Mouse (Mus musculus): ENCODE data around the gene Csrp2. TPM values are rescaled to one million over a fixed set of nuclear protein-coding genes. Genes with fewer than 3 reads are reported as not detected.
A peak's percentile ranks its signal among the peaks of the same experiment; 100 is the strongest.

Gene Csrp2
- total RNA-seq, 2 experiments from 2014 or later: 11.3 to 12.5 TPM

DNA sequence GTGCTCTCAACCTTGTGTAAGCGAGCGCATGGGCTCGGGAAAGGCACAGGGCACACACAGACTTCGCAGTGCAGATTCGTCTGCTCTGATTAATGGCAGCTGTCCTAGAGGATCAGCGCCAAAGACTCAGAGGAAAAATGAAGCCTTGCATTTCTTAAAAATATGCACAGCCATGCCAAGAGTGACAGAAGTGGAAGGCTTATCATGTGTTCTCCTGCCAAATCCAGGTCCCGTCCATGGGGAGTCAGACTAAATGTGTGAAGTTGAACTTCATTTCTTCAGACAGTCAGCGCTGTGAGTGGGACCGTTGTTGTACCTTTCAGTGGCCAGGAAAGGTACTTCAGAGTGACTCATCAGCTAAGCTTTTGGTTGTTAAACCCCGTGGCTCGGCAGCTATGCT is 7.9 kb downstream of the Csrp2 start:
- intact Hi-C loops (cut with DNase I): no loop called here
- peak in 1 of 2 experiments; percentile 17 for DNase-seq (ENCODE audit: low spot score in 2 of 2)

DNA sequence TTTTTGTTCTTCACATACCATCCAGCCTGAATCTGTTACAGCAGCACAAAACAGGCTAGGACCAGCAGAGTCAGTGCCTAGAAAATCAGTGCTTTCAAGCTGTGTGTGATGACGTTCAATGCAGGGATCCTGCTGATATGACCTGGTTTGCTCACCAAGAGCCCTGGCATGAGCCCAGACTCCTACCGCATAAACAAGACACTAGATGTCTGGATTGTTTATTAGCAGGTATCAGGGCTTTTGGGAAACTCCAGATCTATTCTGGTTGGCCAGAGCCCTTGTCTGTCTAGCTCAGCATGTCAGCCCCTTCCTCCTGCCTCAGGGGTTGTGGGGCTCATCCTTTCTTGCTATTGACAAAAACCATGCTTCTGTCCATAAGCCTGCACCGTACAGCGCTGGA is 10.2 kb downstream of the Csrp2 start:
- intact Hi-C loops (cut with DNase I): no loop called here
- DNase-seq (ENCODE audit: low spot score in 2 of 2): no peak

DNA sequence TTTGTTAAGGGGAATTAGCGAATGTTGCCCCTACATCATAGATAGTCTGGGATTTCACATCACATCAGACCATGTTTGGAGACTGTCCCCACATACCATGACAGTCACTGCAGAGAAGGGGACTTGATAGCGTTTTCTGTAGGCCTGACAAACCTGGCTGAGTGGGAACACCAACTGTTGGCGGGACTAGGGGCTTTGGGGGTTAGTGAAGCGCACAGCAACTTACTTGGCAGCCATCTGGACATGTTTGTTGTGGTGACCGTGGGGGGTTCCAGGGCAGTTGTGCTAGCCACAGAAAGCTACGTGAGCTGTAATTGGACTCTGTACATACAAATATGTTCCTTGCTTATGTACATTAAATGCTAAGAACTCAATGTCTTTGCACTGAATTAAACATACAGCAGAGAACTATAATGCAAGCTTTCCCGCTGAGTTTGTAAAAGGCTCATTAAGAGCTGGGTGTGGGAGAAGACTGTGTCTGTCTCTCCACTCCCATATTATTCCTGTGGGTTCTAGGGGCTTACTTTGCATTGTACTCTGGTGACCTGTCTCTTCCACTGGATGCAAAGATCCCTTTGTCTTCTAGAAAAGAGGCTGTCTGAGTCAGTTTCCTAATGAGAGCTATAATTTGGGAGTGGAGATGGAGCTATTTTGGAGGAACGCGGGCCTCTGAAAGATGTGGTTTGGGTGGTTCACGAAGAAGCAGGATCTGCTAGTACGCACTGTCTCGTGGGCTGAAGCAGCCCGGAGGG is 11.7 kb downstream of the Csrp2 start:
- no peak for DNase-seq (ENCODE audit: low spot score in 2 of 2)
- intact Hi-C loops (cut with DNase I): no loop called here

DNA sequence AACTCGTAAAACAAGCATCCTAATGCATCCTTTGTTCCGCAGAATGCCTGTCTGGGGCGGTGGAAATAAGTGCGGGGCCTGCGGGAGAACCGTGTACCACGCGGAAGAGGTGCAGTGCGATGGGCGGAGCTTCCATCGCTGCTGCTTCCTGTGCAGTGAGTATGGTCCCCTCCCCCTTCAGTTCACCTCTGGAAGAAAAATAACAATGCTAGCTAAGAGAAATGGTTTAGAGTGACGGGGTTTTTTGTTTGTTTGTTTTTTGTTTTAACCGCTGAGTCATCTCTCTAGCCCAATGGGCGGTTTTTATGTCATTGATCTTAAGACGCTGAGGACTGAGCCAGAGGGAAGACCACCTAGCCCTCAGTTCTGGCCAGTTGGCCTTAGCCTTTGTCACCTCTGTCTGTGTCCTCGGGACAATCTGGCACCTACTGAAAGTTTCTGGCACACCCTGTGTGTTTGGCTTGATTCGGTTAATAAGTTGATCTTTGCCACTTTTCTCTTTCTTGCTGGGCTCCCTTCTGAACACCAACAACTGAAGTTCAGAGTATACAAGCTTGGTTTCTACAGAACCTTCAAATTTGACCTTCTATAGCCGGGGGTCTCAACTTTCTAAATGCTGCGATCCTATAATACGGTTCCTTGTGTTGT is 12.4 kb downstream of the Csrp2 start:
- DNase-seq (ENCODE audit: low spot score in 2 of 2): no peak
- intact Hi-C loops (cut with DNase I): no loop called here

DNA sequence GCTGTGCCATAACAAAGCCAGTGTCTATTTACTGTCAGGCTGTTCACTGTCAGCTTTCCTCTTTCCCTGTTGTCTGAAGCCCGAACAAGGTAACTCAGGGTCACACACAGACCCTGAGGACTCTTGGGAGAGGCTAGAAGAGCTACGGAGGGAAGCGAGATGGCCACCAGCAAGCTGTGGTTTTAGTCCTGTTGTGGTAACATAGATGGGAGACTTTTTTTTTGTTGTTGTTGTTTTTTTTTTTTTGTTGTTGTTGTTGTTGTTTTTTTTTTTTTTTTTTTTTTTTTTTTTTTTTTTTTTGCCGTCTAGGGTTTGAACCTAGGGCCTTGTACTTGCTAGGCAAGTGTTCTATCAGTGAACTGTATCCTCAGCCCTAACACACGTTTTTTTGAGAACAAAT is 14.0 kb downstream of the Csrp2 start:
- no peak for DNase-seq (ENCODE audit: low spot score in 2 of 2)
- intact Hi-C loops (cut with DNase I): no loop called here

DNA sequence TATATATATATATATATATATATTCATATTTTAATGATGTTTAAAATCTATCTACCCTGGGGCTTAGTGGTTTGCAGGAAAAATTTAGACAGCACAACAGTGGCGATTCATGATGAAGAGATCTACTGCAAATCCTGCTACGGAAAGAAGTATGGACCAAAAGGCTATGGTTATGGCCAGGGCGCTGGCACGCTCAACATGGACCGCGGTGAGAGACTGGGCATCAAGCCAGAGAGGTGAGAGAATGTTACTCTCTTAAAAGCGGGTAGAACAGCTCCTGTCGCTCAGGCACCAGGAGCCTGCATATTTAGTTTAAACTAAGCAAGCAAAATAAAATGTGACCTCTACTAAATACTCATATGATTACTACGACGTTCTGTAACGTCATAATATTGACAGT is 15.5 kb downstream of the Csrp2 start:
- intact Hi-C loops (cut with DNase I): no loop called here
- no peak for DNase-seq (ENCODE audit: low spot score in 2 of 2)

DNA sequence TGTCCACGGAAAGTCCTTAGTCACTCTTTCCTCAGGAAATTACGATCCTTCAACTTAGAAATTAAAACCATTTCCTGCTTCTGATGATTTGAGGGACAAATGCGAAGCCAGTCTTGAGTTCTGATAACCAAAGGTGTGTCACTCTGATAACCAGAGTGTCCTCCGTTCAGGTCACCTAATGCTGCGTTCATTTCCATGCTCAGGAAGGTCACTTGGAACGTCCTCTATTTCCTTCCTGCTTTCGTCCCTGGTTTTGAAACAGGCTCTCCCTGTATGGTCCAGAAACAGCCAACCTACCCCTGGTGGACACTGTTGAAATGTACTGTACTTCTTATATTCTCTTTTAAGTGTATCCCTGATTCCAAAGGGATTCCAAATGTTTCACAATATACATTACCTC is 16.1 kb downstream of the Csrp2 start:
- DNase-seq (ENCODE audit: low spot score in 2 of 2): no peak
- intact Hi-C loops (cut with DNase I): no loop called here

DNA sequence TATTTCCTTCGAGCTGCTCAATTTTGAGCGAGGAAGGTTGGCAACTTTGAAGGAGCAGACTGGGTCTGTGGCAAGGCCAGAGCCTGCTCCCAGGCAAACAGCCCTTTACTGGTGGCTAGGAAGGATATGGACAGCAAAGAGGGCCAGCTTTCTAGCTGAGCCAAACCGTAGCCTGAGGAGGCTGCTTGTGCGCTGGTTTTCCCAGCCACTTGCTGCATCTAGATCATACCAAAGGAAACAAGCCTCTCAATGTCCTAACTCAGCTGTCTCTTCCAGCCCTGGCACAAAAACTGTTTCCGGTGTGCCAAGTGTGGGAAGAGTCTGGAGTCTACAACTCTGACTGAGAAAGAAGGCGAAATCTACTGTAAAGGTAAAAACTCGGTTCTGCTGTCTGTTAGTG is 18.8 kb downstream of the Csrp2 start:
- intact Hi-C loops (cut with DNase I): no loop called here
- peak in 1 of 2 experiments; percentile 43 for DNase-seq (ENCODE audit: low spot score in 2 of 2)

DNA sequence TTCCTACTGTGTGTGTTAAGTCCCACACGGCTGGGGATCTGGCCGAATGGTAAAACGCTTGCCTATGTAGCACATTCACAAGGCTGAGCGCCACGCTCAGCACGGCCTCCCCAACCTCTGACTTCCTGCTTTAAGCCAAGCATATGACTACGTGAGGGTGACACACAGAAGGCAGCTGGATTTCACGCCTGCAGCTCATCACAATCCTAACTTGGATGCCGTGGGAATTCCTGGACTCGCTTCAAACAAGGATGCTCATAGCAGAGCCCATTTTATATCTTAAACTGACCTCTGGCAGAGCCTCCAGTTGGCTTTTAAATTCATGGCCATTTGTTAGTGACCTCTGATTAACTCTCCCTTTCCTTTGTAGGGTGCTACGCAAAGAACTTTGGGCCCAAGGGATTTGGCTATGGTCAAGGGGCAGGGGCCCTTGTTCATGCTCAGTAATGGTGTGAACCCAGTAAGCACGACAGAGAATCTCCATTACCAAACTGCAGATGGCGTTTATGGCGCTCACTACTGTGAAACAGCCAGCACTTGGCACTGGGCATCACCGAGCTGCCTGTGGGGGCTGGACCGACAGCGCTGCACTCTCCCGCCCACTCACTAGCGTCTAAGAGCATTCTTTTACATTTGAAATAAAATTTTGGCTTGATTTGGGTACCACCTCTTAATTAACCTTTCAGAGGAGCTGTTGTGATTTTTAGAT is 19.4 kb downstream of the Csrp2 start:
- intact Hi-C loops (cut with DNase I): no loop called here
- DNase-seq (ENCODE audit: low spot score in 2 of 2): peak; percentile 60 to 64

DNA sequence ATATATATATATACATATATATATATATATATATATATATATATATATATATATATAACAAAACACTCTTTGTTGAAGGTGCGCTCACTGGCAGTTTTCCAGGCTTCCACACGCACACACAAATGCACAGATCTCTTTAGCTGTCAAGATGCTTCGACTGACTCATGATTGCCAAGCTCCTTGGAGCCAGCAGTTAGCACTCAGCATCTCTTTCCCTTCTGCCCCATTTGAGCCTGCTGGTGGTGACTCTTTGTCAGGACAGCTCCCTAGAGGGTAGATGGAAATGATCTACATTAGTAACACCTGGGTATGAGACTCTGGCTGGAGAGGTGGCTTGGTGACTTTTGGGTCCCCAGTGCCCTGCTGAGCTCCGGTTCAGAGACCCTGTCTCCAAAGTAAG is 20.1 kb downstream of the Csrp2 start:
- no peak for DNase-seq (ENCODE audit: low spot score in 2 of 2)
- intact Hi-C loops (cut with DNase I): no loop called here

DNA sequence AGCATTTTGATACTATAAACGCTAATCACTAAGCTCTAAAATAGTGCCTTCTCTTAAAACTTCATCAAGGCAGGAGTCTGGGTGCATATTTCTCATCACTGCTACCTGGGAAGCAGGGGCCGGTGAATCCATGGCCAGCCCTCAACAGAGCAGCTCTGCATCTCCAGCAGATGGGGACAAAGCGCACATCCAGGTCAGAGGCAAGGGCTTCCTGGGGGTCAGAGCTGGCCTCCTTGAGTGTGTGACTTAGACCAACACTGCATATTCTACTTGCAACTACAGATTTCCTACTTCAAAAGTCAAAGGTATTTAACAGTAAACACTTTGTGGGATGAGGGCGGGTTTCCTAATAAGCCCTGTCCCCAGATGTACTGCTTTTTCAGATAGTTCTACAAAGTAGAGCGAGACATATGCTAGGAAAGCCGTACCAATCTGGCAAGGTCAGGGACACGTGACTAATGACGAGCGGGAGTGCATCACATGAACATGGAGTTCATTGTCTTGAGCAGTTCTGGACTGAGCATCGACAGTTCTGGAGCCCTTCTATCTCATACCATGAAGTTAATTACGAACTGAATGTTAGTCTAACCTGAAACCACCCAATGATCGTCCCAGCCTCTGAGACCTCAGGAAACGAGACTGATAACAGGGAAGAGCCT is 21.3 kb downstream of the Csrp2 start:
- DNase-seq (ENCODE audit: low spot score in 2 of 2): no peak
- intact Hi-C loops (cut with DNase I): no loop called here

DNA sequence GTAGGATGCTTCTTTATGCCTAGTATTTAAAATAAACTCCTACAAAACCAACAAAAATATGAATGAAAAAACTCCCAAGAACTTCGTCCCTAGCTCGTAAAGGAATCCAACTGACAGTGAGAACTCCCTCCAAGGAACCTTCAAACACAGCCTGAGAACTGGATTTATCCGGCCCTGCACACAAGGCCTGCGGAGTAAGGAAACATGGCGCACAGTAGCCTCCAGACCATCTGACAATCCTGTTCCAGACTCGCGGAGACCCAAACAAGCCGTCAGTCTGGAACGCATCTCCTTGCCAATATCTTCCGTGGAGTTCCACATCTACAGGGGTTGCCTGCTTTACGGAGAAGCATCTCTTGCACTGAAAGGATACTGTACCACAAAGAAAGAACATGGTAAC is 22.4 kb downstream of the Csrp2 start:
- no peak for DNase-seq (ENCODE audit: low spot score in 2 of 2)
- intact Hi-C loops (cut with DNase I): no loop called here

DNA sequence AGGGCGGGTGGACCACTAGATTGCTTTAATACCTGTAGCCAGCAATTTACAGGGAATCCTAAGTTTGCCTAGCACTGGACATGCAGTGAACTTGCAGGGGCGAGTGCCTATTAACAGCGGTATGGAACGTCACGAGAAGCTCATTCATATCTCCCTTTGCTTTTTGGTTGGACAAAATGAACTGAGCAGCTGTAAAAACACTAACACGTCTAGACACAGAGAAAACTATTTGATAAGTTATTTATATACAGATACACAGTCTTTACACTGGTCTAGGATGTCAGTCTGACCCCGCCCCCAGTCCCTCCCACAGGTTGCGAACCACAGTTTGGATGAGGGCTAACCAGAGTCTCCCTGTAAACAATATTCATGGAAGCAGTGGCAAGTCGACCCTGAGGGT is 23.2 kb downstream of the Csrp2 start:
- DNase-seq (ENCODE audit: low spot score in 2 of 2): no peak
- intact Hi-C loops (cut with DNase I): no loop called here

DNA sequence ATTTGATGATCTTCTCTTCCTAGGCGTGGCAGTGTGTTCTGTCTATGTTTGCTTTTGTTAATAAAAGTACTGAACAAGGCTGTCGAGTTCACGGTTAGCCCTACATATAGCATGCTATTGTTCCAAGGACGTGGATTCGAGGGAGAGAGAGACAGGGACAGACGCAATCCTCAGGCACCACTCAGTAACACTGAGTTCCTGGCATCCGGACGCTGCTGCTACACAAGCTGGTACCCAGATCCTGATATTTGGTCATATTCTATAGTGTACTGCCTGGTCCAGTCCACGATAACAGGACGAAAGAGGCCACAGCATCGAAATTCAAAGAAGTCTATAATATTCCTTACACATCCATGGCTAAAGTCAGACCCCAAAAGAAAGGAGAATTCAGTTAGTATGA is 24.6 kb downstream of the Csrp2 start:
- intact Hi-C loops (cut with DNase I): no loop called here
- DNase-seq (ENCODE audit: low spot score in 2 of 2): no peak

DNA sequence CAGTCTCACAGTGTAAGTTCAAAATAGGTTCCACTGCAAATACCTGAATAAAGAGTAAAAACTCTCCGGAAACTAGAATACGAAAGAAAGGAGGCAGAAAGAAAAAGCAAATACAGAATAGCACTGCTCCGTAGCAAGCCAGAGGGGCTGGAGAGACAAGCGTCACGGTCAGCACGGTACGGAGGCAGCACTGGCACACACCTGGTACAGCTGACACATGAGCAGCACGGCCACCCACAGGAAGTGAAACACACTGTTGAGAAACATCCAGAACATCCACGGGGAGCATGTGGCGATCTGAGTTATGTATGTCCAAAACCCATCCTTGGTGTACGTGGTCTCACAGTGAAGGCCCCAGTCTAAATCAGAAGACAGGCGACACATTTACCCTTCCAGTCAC is 26.4 kb downstream of the Csrp2 start:
- intact Hi-C loops (cut with DNase I): no loop called here
- DNase-seq (ENCODE audit: low spot score in 2 of 2): no peak

DNA sequence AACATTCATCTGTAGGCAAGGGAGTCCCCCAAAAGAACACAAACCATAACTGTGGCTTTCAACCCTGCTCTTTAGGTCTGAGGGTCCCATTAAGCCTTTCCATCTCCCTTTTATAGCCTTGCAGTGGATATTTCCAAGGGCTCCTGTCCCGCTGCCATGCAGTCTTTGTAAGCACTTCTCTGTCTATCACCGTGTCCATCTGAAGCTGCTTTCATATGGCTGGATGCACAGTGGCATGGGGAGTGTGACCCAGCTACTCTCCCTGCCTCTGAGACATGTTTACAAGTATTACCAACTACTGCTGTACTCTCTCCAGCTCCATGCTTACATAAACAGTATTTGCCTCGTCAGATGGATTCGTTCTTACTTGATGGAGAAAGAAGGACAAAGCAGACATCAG is 28.0 kb downstream of the Csrp2 start:
- intact Hi-C loops (cut with DNase I): no loop called here
- no peak for DNase-seq (ENCODE audit: low spot score in 2 of 2)

DNA sequence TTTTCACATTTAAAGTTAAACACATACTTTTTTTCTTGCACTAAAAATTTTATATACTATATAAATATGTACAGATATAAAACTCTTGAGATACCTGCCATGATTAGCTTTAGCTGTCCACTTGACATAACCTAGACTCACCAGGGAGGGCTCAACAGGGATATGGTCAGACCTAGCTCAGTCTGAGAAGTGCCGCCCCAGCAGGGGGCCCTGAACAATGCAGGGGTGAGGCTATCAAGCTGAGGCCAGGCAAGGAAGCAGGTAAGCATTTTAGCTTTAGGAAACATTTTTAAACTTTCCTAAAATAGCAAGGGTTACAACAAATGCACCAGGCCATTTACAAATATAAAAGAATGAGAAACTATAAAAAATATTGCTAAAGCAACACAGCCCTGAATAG is 31.5 kb downstream of the Csrp2 start:
- no peak for DNase-seq (ENCODE audit: low spot score in 2 of 2)
- intact Hi-C loops (cut with DNase I): no loop called here

DNA sequence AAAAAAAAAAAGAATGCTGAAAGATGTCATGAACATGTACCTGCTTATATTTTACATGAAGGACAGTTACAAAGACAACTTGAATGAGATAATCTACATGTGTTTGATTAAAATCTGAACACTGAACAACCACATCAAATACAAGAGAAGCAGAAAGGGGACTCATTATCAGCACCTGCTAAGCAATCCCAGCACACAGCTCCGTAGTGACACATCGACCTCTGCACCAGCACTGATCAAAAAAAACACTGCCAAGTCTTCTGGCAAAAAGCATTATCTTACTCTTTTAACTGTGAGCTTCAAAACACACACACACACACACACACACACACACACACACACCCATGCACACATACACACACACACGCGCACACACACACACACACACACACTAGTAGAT is 32.2 kb downstream of the Csrp2 start:
- no peak for DNase-seq (ENCODE audit: low spot score in 2 of 2)
- intact Hi-C loops (cut with DNase I): no loop called here

DNA sequence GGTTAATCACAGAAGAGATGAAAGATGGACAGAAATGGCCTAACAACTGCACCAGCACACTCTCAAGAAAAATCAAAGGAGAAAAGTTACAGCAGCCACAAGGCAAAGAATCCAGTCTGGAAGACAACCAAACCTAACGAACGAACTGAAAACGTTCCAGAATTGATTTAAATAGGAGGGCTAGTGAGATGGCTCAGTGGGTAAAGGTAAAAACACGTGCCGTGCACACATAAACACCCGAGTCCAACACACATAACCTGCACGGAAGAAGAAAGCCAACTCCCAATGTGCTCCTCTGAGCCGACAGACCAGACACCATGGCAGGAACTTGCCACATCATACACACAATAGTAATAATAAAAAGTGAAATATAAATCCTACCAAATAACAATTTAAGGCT is 32.7 kb downstream of the Csrp2 start:
- DNase-seq (ENCODE audit: low spot score in 2 of 2): no peak
- intact Hi-C loops (cut with DNase I): no loop called here

DNA sequence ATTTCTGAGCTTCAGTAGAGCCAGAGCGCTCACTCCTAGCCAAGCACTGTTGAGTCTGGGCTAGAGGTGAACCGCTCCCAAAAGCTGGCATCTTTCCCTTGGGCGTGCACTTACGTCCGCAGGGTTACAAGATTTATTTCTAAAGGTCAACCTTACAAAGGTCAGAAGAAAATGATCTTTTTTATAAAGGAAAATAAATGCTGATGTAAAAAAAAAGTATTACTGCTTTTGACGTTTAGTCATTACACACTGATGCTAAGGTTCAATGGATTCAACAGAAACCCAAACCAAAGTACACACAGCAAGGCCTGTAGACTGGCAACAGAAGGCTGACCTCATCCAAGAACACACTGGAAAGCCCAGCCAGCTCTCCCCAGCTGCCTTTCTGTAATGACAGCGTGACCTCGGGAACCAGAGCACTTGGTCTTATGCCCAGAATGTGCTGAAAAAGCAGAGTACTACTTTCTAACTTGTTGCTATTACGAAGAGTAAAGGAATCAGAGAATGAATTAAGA is 33.4 kb downstream of the Csrp2 start:
- intact Hi-C loops (cut with DNase I): no loop called here
- DNase-seq (ENCODE audit: low spot score in 2 of 2): no peak

All from left cerebral cortex, postnatal 36 days (tissue).